Mouse (Mus musculus) liver, adult (tissue): ENCODE results near the gene Lrit2.

Experiments
- GATA4 ChIP-seq: IDR thresholded peaks from 2 replicates; pipeline ENCODE4 v1.6.1; 2014; ENCODE audit warnings: mild to moderate bottlenecking, low read length; ENCODE audit not compliant: insufficient replicate concordance

The Lrit2 gene

DNA sequence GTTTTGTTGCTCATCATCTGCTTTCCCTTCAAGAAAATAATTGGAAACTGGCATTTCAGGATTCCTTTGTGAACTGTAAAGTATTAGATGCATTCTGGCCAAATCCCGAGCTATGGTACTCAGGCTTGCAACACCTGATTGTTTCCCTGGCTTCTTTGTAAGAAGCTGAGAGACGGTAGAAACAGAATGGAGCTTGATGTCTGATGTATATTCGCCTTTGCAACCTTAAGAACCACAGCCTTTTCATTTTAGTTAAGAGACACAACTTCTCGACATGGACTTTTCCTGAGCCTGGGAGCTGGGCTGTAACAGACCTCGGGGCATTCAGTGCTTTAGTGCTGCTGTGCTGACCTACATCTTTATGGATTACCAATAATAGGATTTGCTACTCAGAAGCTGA, at the start of gene Lrit2:
Gene Lrit2, plus strand, starts transcription at position 301 of the 400 bp plus-strand sequence.
- TF ChIP-seq GATA4 = no peak

GRCm38 (mm10) chr14:37027248-37027933, 40.3 kb upstream of the Lrit2 start:
- TF ChIP-seq GATA4 = no peak

DNA sequence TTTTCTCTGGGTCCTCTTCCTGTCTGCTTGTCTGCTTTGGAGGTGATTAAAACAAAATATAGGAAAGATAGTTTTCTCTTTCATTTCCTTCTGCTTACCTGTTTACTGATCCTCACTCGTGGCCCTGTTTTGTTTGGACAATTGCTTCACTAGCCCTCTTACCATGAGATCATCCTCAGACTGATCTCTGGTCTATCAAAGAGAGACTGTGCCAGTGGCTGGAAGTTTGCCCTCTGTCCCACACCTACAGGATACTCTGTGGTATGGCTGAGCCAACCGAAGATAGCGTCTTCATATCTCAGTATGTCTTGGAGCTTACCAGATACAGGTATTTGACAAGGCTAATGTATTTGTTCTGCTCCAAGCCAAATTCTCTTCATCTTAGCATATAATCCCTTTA, 39.8 kb upstream of the Lrit2 start:
- TF ChIP-seq GATA4 = no peak

DNA sequence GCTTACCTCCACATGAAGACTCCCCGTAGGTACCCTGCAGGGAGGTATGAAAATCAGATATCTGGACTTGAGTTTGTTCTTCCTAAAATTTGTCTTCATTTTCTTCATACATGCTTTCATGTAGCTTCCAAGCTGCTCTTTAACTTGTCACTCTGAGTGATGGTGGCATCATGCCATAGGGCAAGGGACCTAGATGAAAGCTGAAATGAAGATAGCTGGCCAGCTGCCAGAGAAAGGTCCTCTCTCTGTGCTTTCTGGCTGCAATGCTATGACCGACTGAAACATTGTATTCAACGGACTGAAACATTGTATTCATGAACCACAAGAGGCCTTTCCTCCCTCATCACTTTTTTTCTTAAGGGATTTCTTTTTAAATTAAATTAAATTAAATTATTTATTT, 39.2 kb upstream of the Lrit2 start:
- TF ChIP-seq GATA4 = no peak

DNA sequence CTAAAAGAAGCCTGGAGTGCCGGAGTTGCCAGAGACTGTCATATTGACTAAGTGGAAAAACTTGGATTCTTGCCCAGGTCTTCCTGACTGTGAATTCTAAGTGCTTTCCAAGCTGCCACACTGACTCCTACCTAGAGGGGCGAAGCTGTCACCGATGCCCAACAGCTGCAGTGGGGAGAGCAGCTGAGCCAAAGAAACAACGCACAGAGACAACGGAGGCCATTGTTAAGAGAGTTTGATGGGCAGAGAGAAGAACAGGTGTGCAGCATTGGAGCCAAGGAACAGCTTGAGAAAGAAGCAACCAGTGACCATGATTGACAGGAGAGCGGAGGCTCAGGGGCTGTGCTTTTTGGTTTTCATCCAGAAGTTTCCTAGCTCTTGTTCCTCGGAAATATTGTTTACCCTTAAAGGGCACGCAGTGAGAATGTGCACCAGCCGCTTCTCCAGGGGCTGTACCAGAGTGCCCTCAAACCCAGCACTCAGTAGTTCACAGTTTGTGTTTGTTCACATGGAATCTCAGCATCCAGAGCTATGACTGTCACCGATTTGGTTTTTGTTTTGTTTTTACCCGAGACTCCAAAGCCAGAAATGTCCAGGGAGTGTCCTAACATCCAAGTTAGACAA, 35.1 kb upstream of the Lrit2 start:
- TF ChIP-seq GATA4 = no peak

DNA sequence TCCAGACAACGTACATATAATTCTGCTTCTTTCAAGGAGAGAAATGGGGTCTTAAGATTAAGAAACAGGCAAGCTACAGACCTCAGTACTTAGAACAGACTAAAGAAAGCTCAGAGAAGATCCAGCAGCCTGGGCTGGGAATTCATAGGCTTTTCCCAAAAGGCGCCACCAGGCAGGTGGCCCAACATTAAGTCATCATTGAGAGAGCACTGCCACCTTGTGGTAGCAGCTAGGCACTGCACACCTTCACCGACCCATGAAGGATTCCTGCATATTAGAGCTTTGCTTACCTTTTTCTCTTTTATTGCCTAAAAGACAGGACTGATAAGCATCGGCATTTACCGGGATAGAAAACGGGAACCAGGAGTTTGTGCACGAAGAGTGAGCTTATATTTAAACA, 34.5 kb upstream of the Lrit2 start:
- TF ChIP-seq GATA4 = no peak

GRCm38 (mm10) chr14:37034432-37034831, 33.3 kb upstream of the Lrit2 start:
- TF ChIP-seq GATA4 = no peak

GRCm38 (mm10) chr14:37048914-37049410, 18.8 kb upstream of the Lrit2 start, which contains the start of gene Rgr:
Rgr (minus strand) TSS chr14:37048964.
- TF ChIP-seq GATA4 = no peak

DNA sequence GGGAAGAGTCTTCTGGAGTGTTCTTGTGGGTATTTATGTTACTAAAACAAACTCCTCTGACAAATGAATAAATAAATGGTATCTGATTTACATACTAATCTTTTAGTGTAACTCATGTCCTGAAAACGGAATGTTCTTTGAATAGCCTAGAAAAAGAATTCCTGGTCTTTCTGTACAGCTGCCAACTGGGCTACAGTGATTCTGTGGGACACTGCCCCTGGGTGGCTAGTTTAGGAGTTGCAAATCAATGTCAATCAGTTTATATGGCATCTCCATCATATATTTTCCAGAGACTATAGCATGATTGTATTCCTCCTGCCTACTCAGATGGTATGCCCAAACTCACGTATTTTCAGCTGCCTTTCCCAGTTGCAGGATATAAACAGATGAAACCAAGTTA, 2.9 kb upstream of the Lrit2 start:
- no peak for TF ChIP-seq GATA4

- TF ChIP-seq GATA4 = no peak
These were observed 1.1 kb upstream of the Lrit2 start for GRCm38 (mm10) chr14:37066636-37067035.

DNA sequence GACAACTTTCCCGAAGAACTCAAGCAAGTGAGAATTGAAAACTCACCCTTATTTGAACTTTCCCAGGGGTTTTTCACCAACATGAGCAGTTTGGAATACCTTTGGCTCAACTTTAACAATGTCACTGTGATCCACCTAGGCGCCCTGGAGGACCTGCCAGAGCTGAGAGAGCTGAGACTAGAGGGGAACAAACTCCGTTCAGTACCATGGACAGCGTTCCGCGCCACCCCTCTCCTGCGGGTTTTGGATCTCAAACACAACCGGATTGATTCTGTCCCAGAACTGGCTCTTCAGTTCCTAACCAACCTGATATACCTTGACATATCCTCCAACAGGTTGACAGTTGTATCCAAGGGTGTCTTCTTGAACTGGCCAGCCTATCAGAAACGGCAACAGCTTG, 787 bp downstream of the Lrit2 start:
- no peak for TF ChIP-seq GATA4

DNA sequence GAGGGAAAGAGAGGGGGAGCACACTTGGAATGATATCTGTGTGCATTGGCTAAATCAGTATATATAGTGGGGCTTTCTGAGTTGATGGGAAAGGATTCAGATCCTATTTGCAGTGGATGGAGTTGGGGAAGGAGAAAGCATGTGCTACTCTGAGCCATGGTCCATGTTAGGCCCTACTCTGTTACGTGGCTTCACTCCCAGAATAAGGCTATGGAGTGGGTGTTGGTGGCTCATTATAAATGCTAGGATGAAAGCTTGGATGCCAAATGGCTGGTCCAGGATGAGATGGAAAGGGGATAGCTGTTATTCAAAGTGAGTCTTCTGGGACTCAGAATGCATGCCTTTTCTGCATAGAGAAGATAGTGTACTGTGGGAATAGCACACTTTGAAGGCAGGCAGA, 13.0 kb downstream of the Lrit2 start:
- no peak for TF ChIP-seq GATA4

DNA sequence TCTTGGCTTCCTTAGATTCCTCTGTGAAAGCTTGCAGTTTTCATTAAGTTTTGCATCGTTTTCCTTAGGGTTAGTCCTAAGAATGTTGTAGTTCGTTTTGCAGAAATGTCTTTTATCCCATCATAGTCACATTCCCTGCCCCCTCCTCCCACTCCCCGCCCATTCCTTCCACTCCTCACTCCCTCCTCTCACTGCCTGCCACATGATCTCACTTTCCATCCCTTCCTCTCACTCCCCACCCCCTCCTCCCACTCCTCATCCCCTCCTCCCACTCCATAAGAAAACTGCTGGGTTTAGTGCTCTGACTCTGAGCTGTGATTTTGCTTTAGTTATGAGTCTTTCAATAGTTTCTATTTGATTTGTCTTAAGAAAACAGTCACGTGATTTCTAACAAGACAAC, 16.0 kb downstream of the Lrit2 start:
- no peak for TF ChIP-seq GATA4

DNA sequence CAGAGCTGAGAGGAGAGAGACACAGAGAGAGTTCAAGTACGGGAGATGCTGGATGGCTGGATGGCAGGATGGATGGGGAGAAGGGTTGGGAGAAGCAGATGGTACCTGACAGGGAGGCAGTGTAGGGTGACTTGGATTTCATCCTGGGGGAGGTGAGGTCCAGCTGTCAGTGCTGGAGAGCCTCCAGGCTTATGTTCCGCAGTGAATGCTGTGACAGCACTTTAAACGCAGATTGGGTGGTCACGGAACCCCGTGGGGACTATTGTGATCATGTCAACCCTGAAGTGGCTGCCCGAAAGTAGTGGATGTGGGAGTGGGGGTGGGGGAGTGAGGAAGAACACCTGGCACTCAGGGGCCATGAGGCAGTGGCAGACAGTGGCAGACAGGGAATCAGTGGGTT, 26.7 kb downstream of the Lrit2 start:
- no peak for TF ChIP-seq GATA4

GRCm38 (mm10) chr14:37095556-37095955, 27.8 kb downstream of the Lrit2 start:
- no peak for TF ChIP-seq GATA4

- TF ChIP-seq GATA4 = no peak
These were observed 30.3 kb downstream of the Lrit2 start, which contains the start of gene Cdhr1 for GRCm38 (mm10) chr14:37097956-37098530. Cdhr1 (minus strand) TSS chr14:37098347.
